Mouse (Mus musculus) left cerebral cortex, adult 2 months (tissue): ENCODE measurements around the gene Myadml2. TPM values are rescaled to one million over a fixed set of nuclear protein-coding genes. Genes with fewer than 3 reads are reported as not detected.
A peak's percentile ranks its signal among the peaks of the same experiment; 100 is the strongest.

Experiments used
- DNase-seq, 2 experiments: peaks; one replicate each; pipeline ENCODE4 v3.0.0; 2021 to 2022; ENCODE audit warnings: low spot score in 2 of 2, mixed read lengths in 1 of 2; ENCODE audit errors: extremely low spot score in 1 of 2
- H3K27ac ChIP-seq: fragments of 200-600 bp; 2 replicates; pipeline ENCODE4 v1.8.1; 2022
- H3K4me3 ChIP-seq: fragments of 200-600 bp; 2 replicates; pipeline ENCODE4 v1.8.1; 2022
- CTCF ChIP-seq: fragments of 200-600 bp; IDR thresholded peaks from 2 replicates; pipeline ENCODE4 v1.8.1; 2022; ENCODE audit warnings: antibody characterized with exemption, mild to moderate bottlenecking, moderate library complexity
- intact Hi-C: fragments of 180-260 bp; cut with DNase I; formaldehyde crosslinking; loops from one replicate; pipeline ENCODE4 v1.15.1; 2025
- microRNA-seq, 2 experiments: library from miRNA; unstranded; fragments of <30 nt; microRNA quantifications; one replicate each; pipeline ENCODE4 v1.2.0; 2021
- total RNA-seq, 2 experiments: library from RNA; stranded (reverse); gene quantifications; 2 replicates each; pipeline ENCODE4 v1.2.3; 2021

Myadml2 gene
- total RNA-seq, 2 experiments from 2014 or later, result 6.9 to 8.8 TPM

DNA sequence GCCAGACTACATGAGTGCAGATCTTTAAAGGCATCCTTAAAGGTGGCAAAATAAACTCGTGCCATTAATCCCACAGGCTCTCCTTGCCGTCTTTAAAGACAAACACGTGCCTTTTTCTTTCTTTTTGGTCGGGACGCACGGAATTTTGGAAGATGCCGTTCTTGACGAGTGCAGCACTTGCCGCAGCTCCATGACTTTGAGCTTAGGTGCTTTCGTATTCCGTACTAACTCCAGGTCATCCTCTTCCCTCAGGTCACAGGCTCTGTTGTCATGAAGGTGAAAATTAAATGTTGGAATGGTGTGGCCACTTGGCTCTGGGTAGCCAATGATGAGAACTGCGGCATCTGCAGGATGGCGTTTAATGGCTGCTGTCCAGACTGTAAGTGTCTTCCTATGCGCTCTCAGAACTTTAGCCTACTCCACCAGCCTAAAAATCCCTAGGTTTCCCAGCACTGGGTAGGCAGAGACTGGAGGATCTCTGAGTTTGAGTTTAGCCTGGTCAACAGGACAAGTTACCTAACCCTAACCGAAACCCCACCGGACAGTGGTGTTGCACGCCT, 48.9 kb downstream of the Myadml2 start:
- TF ChIP-seq CTCF, result no peak
- H3K27ac ChIP-seq, result no peak overlapping the region; the same call in 1 of the 2 replicates
- intact Hi-C loops, result no loop called here
- no peak for DNase-seq
- H3K4me3 ChIP-seq, result peak overlapping the region; percentile 85

DNA sequence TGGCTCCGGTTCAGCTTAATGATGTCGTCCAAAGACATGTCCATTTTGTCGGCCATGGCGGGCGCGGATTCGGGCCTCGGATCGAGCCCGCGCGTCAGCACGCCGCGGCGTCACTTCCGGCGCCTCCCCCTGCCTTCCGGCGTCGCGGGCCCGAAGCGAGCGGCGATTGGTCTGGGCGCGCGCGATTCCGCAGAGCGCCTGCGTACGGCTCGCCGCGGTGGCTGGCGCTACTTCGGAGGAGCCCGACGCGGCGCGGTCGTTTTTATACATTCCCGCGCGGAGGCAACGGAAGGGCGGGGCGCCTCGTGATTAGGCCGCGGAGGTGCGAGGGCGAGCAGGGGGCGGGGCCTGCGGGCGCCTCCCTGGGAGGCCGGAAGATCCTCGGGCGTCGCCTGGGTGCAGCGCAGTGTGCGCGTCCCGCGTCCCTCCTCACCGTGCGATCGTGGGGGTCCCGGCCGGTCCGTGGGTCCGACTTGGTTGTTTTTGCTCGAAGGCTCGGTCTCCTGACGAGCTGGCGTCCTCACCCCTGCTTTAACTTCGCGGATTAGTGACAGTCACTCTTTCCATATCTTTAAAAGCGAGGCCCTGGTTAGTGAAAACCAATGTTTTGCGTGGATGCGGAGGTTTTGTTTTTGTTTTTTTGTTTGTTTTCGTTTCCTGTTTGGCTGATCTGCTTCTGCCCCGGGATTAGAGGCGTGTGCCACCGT, 49.5 kb downstream of the Myadml2 start, which contains the start of the genes Alyref and Anapc11:
Gene Alyref, minus strand, starts transcription at position 83 of the 707 bp plus-strand sequence.
Gene Anapc11, plus strand, starts transcription at position 139 of the 707 bp plus-strand sequence.
- Histone ChIP-seq H3K4me3 (peak within 1 kb of the TSS; percentile 85), H3K27ac (peak within 1 kb of the TSS; percentile 79)
- TF ChIP-seq CTCF, result no peak; the same call in 1 of the 2 replicates
- peak; percentile 94 to 96 for DNase-seq
- intact Hi-C loops, result no loop called here

DNA sequence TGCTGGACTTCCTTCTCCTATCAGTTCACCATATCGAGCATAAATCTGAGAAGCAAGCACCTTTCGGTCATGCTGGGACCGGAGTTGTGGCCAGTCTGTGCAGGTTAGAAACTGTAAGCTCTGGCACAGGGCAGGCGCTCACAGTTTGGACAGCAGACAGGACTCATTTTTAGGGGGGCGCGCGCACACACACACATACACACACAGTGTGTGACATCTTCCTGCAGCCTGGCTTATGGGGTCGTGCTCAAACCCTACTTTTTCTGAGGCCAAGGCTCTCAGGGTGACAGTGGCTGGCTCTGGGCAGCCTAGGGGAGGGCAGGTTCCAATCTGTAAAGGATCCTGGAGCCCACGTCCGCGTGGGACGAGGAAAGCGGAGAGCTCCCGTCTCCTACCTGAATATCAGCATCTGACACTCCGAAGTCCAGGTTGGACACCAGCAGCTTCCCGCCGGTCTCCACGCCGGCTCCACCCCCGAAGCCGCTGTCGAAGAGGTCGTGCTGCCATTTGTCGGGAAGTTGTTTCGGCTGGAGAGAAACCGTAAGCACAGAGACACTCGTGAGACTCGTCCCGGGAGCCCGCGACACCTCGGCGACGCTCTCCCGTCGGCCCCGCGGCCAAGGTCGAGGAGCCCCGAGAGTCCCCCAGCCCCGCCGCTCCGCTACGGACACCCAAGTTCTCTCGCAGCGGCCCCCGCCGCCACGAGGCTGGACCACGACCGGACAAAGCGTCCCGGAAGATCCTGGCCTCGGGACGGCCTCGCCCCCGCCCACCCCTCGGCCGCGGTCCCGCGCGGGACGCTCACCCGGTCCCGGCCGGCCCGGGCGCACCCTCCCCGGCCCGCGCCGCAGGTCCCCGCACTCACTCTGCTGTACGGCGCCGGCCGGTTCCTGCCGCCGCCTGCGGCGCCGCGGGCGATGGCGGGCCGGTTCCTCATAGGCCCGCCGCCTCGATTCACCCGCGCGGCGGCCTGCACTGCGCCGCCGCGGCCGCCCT, 50.4 kb downstream of the Myadml2 start:
- Histone ChIP-seq H3K4me3 (peak overlapping the region; percentile 85), H3K27ac (no peak overlapping the region)
- intact Hi-C loops, result no loop called here
- TF ChIP-seq CTCF, result no peak
- no peak for DNase-seq

Small RNA genes lying within 50 kb of the gene (microRNA-seq; reads per million reads assigned to microRNA genes)
- 0.24 to 2.9 reads per million in 2 experiments for gene Mir6936

Other genes starting within 250 kb of the Myadml2 start
- 10 to 100 TPM; 70.9 to 72.4 TPM for gene Nploc4, start 210.4 kb downstream of the Myadml2 start, total RNA-seq
- gene Tspan10, start 205.5 kb downstream of the Myadml2 start, total RNA-seq, result 1 to 10 TPM in 1 of 2 experiments, not detected in 1; 3.8 TPM
- gene Pde6g, start 194.7 kb downstream of the Myadml2 start, total RNA-seq, result 1 to 10 TPM in 1 of 2 experiments, under 1 TPM in 1; 0.45 to 1.1 TPM
- 10 to 100 TPM; 13.8 to 15.8 TPM for gene Oxld1, start 190.1 kb downstream of the Myadml2 start, total RNA-seq
- gene Ccdc137, start 190.0 kb downstream of the Myadml2 start, total RNA-seq, result 10 to 100 TPM; 28.4 to 28.5 TPM
- gene Arl16, start 180.6 kb downstream of the Myadml2 start, total RNA-seq, result 10 to 100 TPM; 47.9 to 51.9 TPM
- 10 to 100 TPM; 66.1 to 68.3 TPM for gene Mrpl12, start 163.5 kb downstream of the Myadml2 start, total RNA-seq
- 10 to 100 TPM; 17.7 to 21.3 TPM for gene Slc25a10, start 156.3 kb downstream of the Myadml2 start, total RNA-seq
- gene Gcgr, start 117.5 kb downstream of the Myadml2 start, total RNA-seq, result not detected
- gene Mcrip1, start 98.4 kb downstream of the Myadml2 start, total RNA-seq, result 10 to 100 TPM; 68.3 to 83.2 TPM
- not detected for gene Ppp1r27, start 97.0 kb downstream of the Myadml2 start, total RNA-seq
- 100 to 1,000 TPM; 114 to 120 TPM for gene P4hb, start 74.9 kb downstream of the Myadml2 start, total RNA-seq
- gene Arhgdia, start 66.5 kb downstream of the Myadml2 start, total RNA-seq, result 100 to 1,000 TPM; 290 to 300 TPM
- 10 to 100 TPM; 56.4 to 64.1 TPM for gene Alyref, start 49.8 kb downstream of the Myadml2 start, total RNA-seq
- 10 to 100 TPM; 92.9 to 93.0 TPM for gene Anapc11, start 49.7 kb downstream of the Myadml2 start, total RNA-seq
- gene Npb, start 39.7 kb downstream of the Myadml2 start, total RNA-seq, result under 1 TPM in 1 of 2 experiments, not detected in 1; 0.95 TPM
- 100 to 1,000 TPM; 133 to 140 TPM for gene Pcyt2, start 30.2 kb downstream of the Myadml2 start, total RNA-seq
- 10 to 100 TPM; 43.2 to 45.3 TPM for gene Sirt7, start 22.9 kb downstream of the Myadml2 start, total RNA-seq
- 100 to 1,000 TPM; 104 to 107 TPM for gene Mafg, start 14.6 kb downstream of the Myadml2 start, total RNA-seq
- gene Pycr1, start 4.4 kb downstream of the Myadml2 start, total RNA-seq, result 1 to 10 TPM; 2.4 to 3.1 TPM
- 1 to 10 TPM; 4.0 to 7.2 TPM for gene Notum, start 13.0 kb upstream of the Myadml2 start, total RNA-seq
- 10 to 100 TPM; 47.4 to 54.9 TPM for gene Aspscr1, start 24.8 kb upstream of the Myadml2 start, total RNA-seq
- 10 to 100 TPM; 18.9 to 21.3 TPM for gene Cenpx, start 65.6 kb upstream of the Myadml2 start, total RNA-seq
- 10 to 100 TPM; 61.4 to 62.3 TPM for gene Lrrc45, start 65.8 kb upstream of the Myadml2 start, total RNA-seq
- 10 to 100 TPM; 34.0 to 39.6 TPM for gene Rac3, start 73.3 kb upstream of the Myadml2 start, total RNA-seq
- 1 to 10 TPM; 7.1 to 8.4 TPM for gene Dcxr, start 79.1 kb upstream of the Myadml2 start, total RNA-seq
- gene Cbr2, start 84.0 kb upstream of the Myadml2 start, total RNA-seq, result 1 to 10 TPM; 1.9 to 3.0 TPM
- 10 to 100 TPM; 27.5 to 57.3 TPM for gene Hmga1b, start 114.6 kb upstream of the Myadml2 start, total RNA-seq
- gene Rfng, start 136.0 kb upstream of the Myadml2 start, total RNA-seq, result 10 to 100 TPM; 60.7 to 63.2 TPM
- gene Gps1, start 136.1 kb upstream of the Myadml2 start, total RNA-seq, result 100 to 1,000 TPM; 139 to 145 TPM
- gene Dus1l, start 148.2 kb upstream of the Myadml2 start, total RNA-seq, result 10 to 100 TPM; 45.8 to 47.6 TPM
- 100 to 1,000 TPM; 177 to 197 TPM for gene Fasn, start 176.4 kb upstream of the Myadml2 start, total RNA-seq